Mouse (Mus musculus) megakaryocyte, embryonic 14.5 days (primary cell): ENCODE results near the gene Zfand2a.

Experiments
- FLI1 ChIP-seq: IDR thresholded peaks from 2 replicates; pipeline ENCODE4 v1.6.1; 2012; ENCODE audit warnings: low read length, inconsistent platforms, mixed read lengths
- GATA1 ChIP-seq: IDR thresholded peaks from 3 replicates; pipeline ENCODE4 v1.6.1; 2012; ENCODE audit warnings: mixed read lengths, low read length, inconsistent platforms, borderline replicate concordance

- TF ChIP-seq GATA1 (no peak), FLI1 (no peak)
Observed at GRCm38 (mm10) chr5:139440926-139441725, 43.2 kb downstream of the Zfand2a start.
